Mouse (Mus musculus) bone marrow, adult 2 months (tissue): ENCODE data around the gene Mmrn1.

Source experiments
- CTCF ChIP-seq: fragments of 200-500 bp; IDR thresholded peaks from 2 replicates; pipeline ENCODE4 v1.5.1; 2011; ENCODE audit warnings: low read length, control low read depth; ENCODE audit not compliant: control insufficient read depth, insufficient read depth
- POLR2A ChIP-seq: fragments of 200-500 bp; IDR thresholded peaks from 2 replicates; pipeline ENCODE4 v1.6.1; 2011; ENCODE audit warnings: low read depth, mild to moderate bottlenecking, control low read depth, low read length, borderline replicate concordance; ENCODE audit not compliant: control insufficient read depth

DNA sequence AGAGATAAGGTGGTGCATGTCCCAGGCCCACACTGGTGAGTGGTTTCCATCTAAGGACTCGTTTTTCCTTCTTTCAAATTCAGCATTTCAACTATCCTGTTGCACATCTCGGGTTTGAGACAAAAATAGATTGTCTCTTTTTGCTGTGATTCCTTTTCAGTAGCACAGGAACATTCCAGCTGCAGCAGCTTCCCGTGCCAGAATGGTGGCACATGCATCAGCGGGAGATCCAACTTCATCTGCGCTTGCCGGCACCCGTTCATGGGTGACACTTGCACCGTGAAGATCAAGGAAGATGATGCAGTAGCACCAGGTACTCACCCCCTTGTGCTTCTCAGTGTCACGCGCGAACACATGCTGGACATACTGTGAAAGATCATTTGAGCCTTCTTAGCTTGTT, 62.1 kb downstream of the Mmrn1 start:
- TF ChIP-seq POLR2A (no peak), CTCF (no peak)
